Mouse (Mus musculus) layer of hippocampus, postnatal 25 days (tissue): Measurements from ENCODE around the gene Slk. TPM values are rescaled to one million over a fixed set of nuclear protein-coding genes. Genes with fewer than 3 reads are reported as not detected.
"Not testable (repeated sequence)": the region's sequence is repeated elsewhere in the genome, so short reads cannot be mapped to it uniquely, and the experiment has no call there.

Experiments used
- DNase-seq, 2 experiments: peaks; one replicate each; pipeline ENCODE4 v3.0.0; 2022; ENCODE audit warnings: mixed read lengths in 2 of 2, low spot score in 1 of 2; ENCODE audit errors: extremely low spot score in 1 of 2
- total RNA-seq, 2 experiments: library from RNA; stranded (reverse); gene quantifications; 2 replicates each; pipeline ENCODE4 v1.2.3; 2021

Gene Slk
- total RNA-seq, 2 experiments from 2014 or later, result 62.2 to 68.7 TPM

GRCm38 (mm10) chr19:47565994-47566393 is 13.5 kb upstream of the Slk start:
- no peak for DNase-seq

- DNase-seq, result no peak
Observed at GRCm38 (mm10) chr19:47570042-47570441, 9.4 kb upstream of the Slk start.

- not testable (repeated sequence) for DNase-seq
Observed at GRCm38 (mm10) chr19:47571981-47572380, 7.5 kb upstream of the Slk start.

- no peak for DNase-seq
Observed at GRCm38 (mm10) chr19:47573718-47574117, 5.8 kb upstream of the Slk start.

- no peak for DNase-seq
Observed at GRCm38 (mm10) chr19:47578581-47579224, 775 bp upstream of the Slk start.

- DNase-seq, result peak in 1 of 2 experiments; percentile 17
Observed at GRCm38 (mm10) chr19:47579788-47580631, 532 bp downstream of the Slk start.

- no peak for DNase-seq
Observed at GRCm38 (mm10) chr19:47585772-47586171, 6.3 kb downstream of the Slk start.

- no peak for DNase-seq
Observed at GRCm38 (mm10) chr19:47587009-47587408, 7.5 kb downstream of the Slk start.

- DNase-seq, result no peak
Observed at GRCm38 (mm10) chr19:47608513-47608912, 29.0 kb downstream of the Slk start.

GRCm38 (mm10) chr19:47613442-47613841 is 34.0 kb downstream of the Slk start:
- DNase-seq, result no peak

- DNase-seq, result no peak
Observed at GRCm38 (mm10) chr19:47621478-47621877, 42.0 kb downstream of the Slk start.

GRCm38 (mm10) chr19:47624940-47625711 is 45.6 kb downstream of the Slk start:
- no peak for DNase-seq

- DNase-seq, result no peak
Observed at GRCm38 (mm10) chr19:47627450-47627849, 48.0 kb downstream of the Slk start.

GRCm38 (mm10) chr19:47629068-47629467 is 49.6 kb downstream of the Slk start:
- DNase-seq, result no peak

- no peak for DNase-seq
Observed at GRCm38 (mm10) chr19:47630381-47630780, 50.9 kb downstream of the Slk start.

- DNase-seq, result no peak
Observed at GRCm38 (mm10) chr19:47631799-47632198, 52.3 kb downstream of the Slk start.

GRCm38 (mm10) chr19:47635380-47635779 is 55.9 kb downstream of the Slk start:
- DNase-seq, result no peak

GRCm38 (mm10) chr19:47643910-47644309 is 64.4 kb downstream of the Slk start:
- no peak for DNase-seq

GRCm38 (mm10) chr19:47645583-47645982 is 66.1 kb downstream of the Slk start:
- DNase-seq, result no peak

- no peak for DNase-seq
Observed at GRCm38 (mm10) chr19:47646508-47647120, 67.1 kb downstream of the Slk start.

- DNase-seq, result no peak
Observed at GRCm38 (mm10) chr19:47649071-47649470, 69.6 kb downstream of the Slk start.
